Mouse (Mus musculus) spleen, adult 2 months (tissue): ENCODE results near the gene Klk1.

Experiments
- CTCF ChIP-seq: fragments of 200-500 bp; IDR thresholded peaks from 2 replicates; pipeline ENCODE4 v1.5.1; 2011; ENCODE audit warnings: mild to moderate bottlenecking, inconsistent platforms; ENCODE audit not compliant: insufficient read depth, insufficient read length, insufficient replicate concordance; ENCODE audit errors: extremely low read depth
- POLR2A ChIP-seq: fragments of 200-500 bp; IDR thresholded peaks from 2 replicates; pipeline ENCODE4 v1.6.1; 2011; ENCODE audit warnings: low read depth, low read length, inconsistent platforms

DNA sequence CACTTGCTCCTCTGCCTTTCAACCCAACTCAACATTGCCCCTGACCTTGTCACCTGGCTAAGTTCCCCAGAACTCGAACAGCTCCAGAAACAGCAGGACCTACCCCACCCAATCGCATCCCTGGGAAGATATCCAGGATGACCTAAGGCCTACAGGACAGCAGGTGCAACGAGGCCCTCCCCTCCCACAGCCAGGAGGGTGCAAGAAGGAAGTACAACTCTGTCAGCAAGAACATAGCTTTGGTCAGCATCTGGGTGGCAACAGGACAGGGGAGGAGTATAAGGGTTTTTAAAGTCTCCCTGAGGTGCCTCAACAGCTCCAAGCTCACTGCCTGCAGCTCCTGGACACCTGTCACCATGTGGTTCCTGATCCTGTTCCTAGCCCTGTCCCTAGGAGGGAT, 27.3 kb upstream of the Klk1 start, which contains the start of gene Klk1b3:
- TF ChIP-seq CTCF (no peak), POLR2A (no peak)
